11 mouse cellular contexts compared by ENCODE assay signal in the genomic region with DNA sequence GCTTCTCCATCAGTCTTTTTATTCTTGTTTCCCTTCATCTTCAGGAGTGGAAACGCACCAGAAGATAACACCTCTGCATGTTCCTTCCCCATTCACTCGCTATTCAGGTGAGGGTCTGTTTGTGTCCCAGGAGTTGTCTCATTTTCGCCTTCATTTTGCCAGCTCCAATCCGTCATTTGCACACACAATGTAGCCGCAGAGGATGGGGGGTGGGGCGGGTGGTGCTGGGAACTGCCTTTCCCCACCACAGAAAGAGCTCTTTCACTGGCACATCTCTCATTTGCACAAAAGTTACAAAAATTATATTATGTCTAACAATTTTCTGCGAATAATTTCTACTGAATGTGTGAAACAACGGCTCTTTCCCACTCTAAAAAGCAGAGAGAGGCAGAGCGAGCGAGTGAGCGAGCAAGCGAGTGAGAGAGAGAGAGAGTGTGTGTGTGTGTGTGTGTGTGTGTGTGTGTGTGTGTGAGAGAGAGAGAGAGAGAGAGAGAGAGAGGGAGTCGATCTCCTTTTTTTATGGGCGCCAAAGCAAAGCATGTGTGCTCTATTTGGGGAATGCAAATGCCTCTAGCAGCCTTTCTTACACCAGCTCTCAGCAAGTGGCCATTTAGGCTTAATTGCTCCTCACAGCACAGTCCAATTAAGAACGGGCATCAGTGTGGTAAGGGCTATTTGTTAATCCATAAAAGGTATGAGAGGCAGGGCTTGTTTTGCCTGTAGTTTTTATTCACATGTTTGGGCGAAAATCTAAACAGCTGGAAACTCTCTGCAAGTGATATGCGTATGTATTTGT.
DNase-seq lines count a peak whose midpoint lies in the region; ATAC-seq and TF ChIP-seq lines count a peak whose summit lies in the region.
"Had no signal": no experiment of that assay in that cellular context is flagged by ENCODE, and none has a peak within 500 bp of the region (broad histone marks: within the 10 kb centered on the region; RNA-seq: fewer than 3 reads in every experiment).

No protein-coding gene starts in this region.

- no peak for TF ChIP-seq CTCF in stomach, postnatal 0 days (IDR thresholded peaks at IDR 0.05; ENCODE audit: low read depth)

- 28% methylated on average over 17 of the region's 17 CpGs for WGBS in heart, embryonic 11.5 days (ENCODE audit: insufficient replicate concordance)
- 35% methylated on average over 17 of the region's 17 CpGs for WGBS in stomach, embryonic 14.5 days
- 38% methylated on average over 17 of the region's 17 CpGs for WGBS in stomach, postnatal 0 days
- 17% methylated on average over 17 of the region's 17 CpGs for WGBS in limb, embryonic 13.5 days

- no peak for DNase-seq in heart, adult 18-20 months
- no peak for DNase-seq in stomach, postnatal 0 days (ENCODE audit: low spot score)
- no peak for DNase-seq in adrenal gland, adult (ENCODE audit: inconsistent age in 2 of 2, low spot score in 1 of 2)
- no peak for DNase-seq in gastrocnemius, postnatal 14 days
- no peak for DNase-seq in c-Kit-positive CD71-positive TER-119-positive erythroid progenitor cells, embryonic 14.5 days (ENCODE audit: low spot score)
- DNase-seq: adrenal gland, postnatal 14 days; heart, postnatal 36 days had no signal

- no peak overlapping the region for H3K27ac ChIP-seq in heart, embryonic 11.5 days (ENCODE audit: low read depth, low read length)
- H3K27ac ChIP-seq in stomach, embryonic 14.5 days (ENCODE audit: low read length), result no peak overlapping the region
- no peak overlapping the region for H3K27ac ChIP-seq in stomach, postnatal 0 days (replicated peaks)
- H3K27ac ChIP-seq in limb, embryonic 13.5 days, result no peak overlapping the region

- H3K36me3 ChIP-seq in heart, embryonic 11.5 days (ENCODE audit: control insufficient read depth, insufficient read depth, low read length), result no peaks in the 10 kb centered on the region
- H3K36me3 ChIP-seq in stomach, embryonic 14.5 days (ENCODE audit: control insufficient read depth, insufficient read depth, low read length), result no peaks in the 10 kb centered on the region
- no peaks in the 10 kb centered on the region for H3K36me3 ChIP-seq in stomach, postnatal 0 days (ENCODE audit: control insufficient read depth, insufficient read depth, low read length)
- no peaks in the 10 kb centered on the region for H3K36me3 ChIP-seq in limb, embryonic 13.5 days

- H3K9ac ChIP-seq in heart, embryonic 11.5 days (ENCODE audit: low read depth, low read length), result no peak overlapping the region
- no peak overlapping the region for H3K9ac ChIP-seq in stomach, embryonic 14.5 days (replicated peaks; ENCODE audit: low read depth, low read length)
- H3K9ac ChIP-seq in stomach, postnatal 0 days (ENCODE audit: low read length), result no peak overlapping the region
- no peak overlapping the region for H3K9ac ChIP-seq in limb, embryonic 13.5 days

- intact Hi-C loops in gastrocnemius, postnatal 14 days (cut with DNase I; ENCODE audit: low total_unique reads), result no loop called here

- H3K9me3 ChIP-seq in heart, embryonic 11.5 days (replicated peaks; ENCODE audit: control insufficient read depth, low read length), result no peaks in the 10 kb centered on the region
- no peaks in the 10 kb centered on the region for H3K9me3 ChIP-seq in stomach, embryonic 14.5 days (ENCODE audit: control insufficient read depth, low read depth, low read length)
- H3K9me3 ChIP-seq in stomach, postnatal 0 days (ENCODE audit: control insufficient read depth, low read length), result no peaks in the 10 kb centered on the region
- no peaks in the 10 kb centered on the region for H3K9me3 ChIP-seq in limb, embryonic 13.5 days

- no peak for ATAC-seq in heart, embryonic 11.5 days (replicated peaks; ENCODE audit: insufficient number of reproducible peaks, low FRiP score, low TSS enrichment)
- no peak for ATAC-seq in stomach, embryonic 14.5 days (ENCODE audit: insufficient number of reproducible peaks, insufficient read depth, low FRiP score, low read depth)
- no peak for ATAC-seq in stomach, postnatal 0 days (ENCODE audit: low FRiP score, low TSS enrichment)
- no peak for ATAC-seq in limb, embryonic 13.5 days (ENCODE audit: low FRiP score, low read depth)
- ATAC-seq: CD4-positive, CD25-positive, alpha-beta regulatory T cell, adult 4 months had no signal

- H3K4me3 ChIP-seq in heart, embryonic 11.5 days (ENCODE audit: low read depth, low read length), result 0 out of 2 replicates have a peak overlapping the region, but pooled peaks have one; percentile 4
- no peak overlapping the region for H3K4me3 ChIP-seq in stomach, embryonic 14.5 days (ENCODE audit: low read depth, low read length)
- H3K4me3 ChIP-seq in stomach, postnatal 0 days (ENCODE audit: low read depth, low read length), result no peak overlapping the region
- H3K4me3 ChIP-seq in limb, embryonic 13.5 days, result peak overlapping the region; percentile 26

- no peaks in the 10 kb centered on the region for H3K4me1 ChIP-seq in heart, embryonic 11.5 days (ENCODE audit: control insufficient read depth, insufficient read depth, low read length)
- H3K4me1 ChIP-seq in stomach, embryonic 14.5 days (ENCODE audit: control insufficient read depth, insufficient read depth, low read length), result no peaks in the 10 kb centered on the region
- no peaks in the 10 kb centered on the region for H3K4me1 ChIP-seq in stomach, postnatal 0 days (replicated peaks; ENCODE audit: control insufficient read depth, insufficient read depth)
- peaks cover 12% of the 10 kb centered on the region; the same call in 1 of the 2 replicates for H3K4me1 ChIP-seq in limb, embryonic 13.5 days

- H3K27me3 ChIP-seq in heart, embryonic 11.5 days (ENCODE audit: control insufficient read depth, insufficient read depth, low read length), result no peaks in the 10 kb centered on the region
- H3K27me3 ChIP-seq in stomach, embryonic 14.5 days (ENCODE audit: control insufficient read depth, insufficient read depth, low read length), result no peaks in the 10 kb centered on the region
- no peaks in the 10 kb centered on the region for H3K27me3 ChIP-seq in stomach, postnatal 0 days (ENCODE audit: control insufficient read depth, insufficient read depth, low read length)
- peaks cover 11% of the 10 kb centered on the region; the same call in 1 of the 2 replicates for H3K27me3 ChIP-seq in limb, embryonic 13.5 days

- TF ChIP-seq EP300 in stomach, postnatal 0 days (optimal IDR thresholded peaks at IDR 0.05), result no peak

- H3K4me2 ChIP-seq in heart, embryonic 11.5 days, result peak overlapping the region; percentile 50
- H3K4me2 ChIP-seq in stomach, embryonic 14.5 days (replicated peaks; ENCODE audit: low read depth, low read length), result 0 out of 2 replicates have a peak overlapping the region, but pooled peaks have one; percentile 1
- H3K4me2 ChIP-seq in stomach, postnatal 0 days (replicated peaks; ENCODE audit: low read depth), result no peak overlapping the region
- peak overlapping the region; percentile 57 for H3K4me2 ChIP-seq in limb, embryonic 13.5 days (replicated peaks)

Comparison
In these comparisons a context has a peak if more than half of its experiments do, and no peak if none do; other contexts are left out.
1. H3K4me3 ChIP-seq: peak in heart, embryonic 11.5 days (single experiment) and limb, embryonic 13.5 days (single experiment); none in stomach, embryonic 14.5 days (single experiment) and stomach, postnatal 0 days (single experiment).